Mouse (Mus musculus) forebrain, embryonic 12.5 days (tissue): ENCODE data around the gene Triobp. TPM values are rescaled to one million over a fixed set of nuclear protein-coding genes. Genes with fewer than 3 reads are reported as not detected.

ENCODE experiments used
- ATAC-seq: fragments of 200-750 bp; cut with Nextera tagmentation; 2 replicates; pipeline ENCODE4 v1.8.0; 2017; ENCODE audit warnings: moderate TSS enrichment; ENCODE audit not compliant: low FRiP score
- H3K27ac ChIP-seq: fragments of 300-500 bp; sonication (generic); 2 replicates; pipeline ENCODE4 v1.5.1; 2016; ENCODE audit warnings: mild to moderate bottlenecking
- H3K27me3 ChIP-seq: fragments of 300-500 bp; sonication (generic); 2 replicates; pipeline ENCODE4 v1.6.1; 2016; ENCODE audit warnings: mild to moderate bottlenecking
- H3K36me3 ChIP-seq: fragments of 300-500 bp; sonication (generic); replicated peaks from 2 replicates; pipeline ENCODE4 v1.6.1; 2016; ENCODE audit warnings: mild to moderate bottlenecking
- H3K4me1 ChIP-seq: fragments of 300-500 bp; sonication (generic); 2 replicates; pipeline ENCODE4 v1.6.1; 2016
- H3K4me2 ChIP-seq: fragments of 300-500 bp; sonication (generic); 2 replicates; pipeline ENCODE4 v1.6.1; 2016; ENCODE audit warnings: mild to moderate bottlenecking, moderate library complexity
- H3K4me3 ChIP-seq: fragments of 300-500 bp; sonication (generic); replicated peaks from 2 replicates; pipeline ENCODE4 v1.5.1; 2016; ENCODE audit warnings: mild to moderate bottlenecking
- H3K9ac ChIP-seq: fragments of 300-500 bp; sonication (generic); 2 replicates; pipeline ENCODE4 v1.6.1; 2016; ENCODE audit warnings: mild to moderate bottlenecking
- H3K9me3 ChIP-seq: fragments of 300-500 bp; sonication (generic); 2 replicates; pipeline ENCODE4 v1.6.1; 2016
- WGBS: fragments of 180-500 bp; shearing (Covaris S2); methylation state at CpG from one replicate; pipeline ENCODE4 v1.1.7; 2016; 5-methylcytosine and 5-hydroxymethylcytosine counted together
- polyA plus RNA-seq: library from polyadenylated mRNA; unstranded; fragments of >200 nt; fragmentation: Nextera tagmentation; extraction: Ambion mirVana; gene quantifications from 2 replicates; pipeline ENCODE4 v1.2.1, GENCODE M21; 2016

Gene Triobp
- polyA plus RNA-seq, 1 experiment from 2014 or later: 40.4 TPM

DNA sequence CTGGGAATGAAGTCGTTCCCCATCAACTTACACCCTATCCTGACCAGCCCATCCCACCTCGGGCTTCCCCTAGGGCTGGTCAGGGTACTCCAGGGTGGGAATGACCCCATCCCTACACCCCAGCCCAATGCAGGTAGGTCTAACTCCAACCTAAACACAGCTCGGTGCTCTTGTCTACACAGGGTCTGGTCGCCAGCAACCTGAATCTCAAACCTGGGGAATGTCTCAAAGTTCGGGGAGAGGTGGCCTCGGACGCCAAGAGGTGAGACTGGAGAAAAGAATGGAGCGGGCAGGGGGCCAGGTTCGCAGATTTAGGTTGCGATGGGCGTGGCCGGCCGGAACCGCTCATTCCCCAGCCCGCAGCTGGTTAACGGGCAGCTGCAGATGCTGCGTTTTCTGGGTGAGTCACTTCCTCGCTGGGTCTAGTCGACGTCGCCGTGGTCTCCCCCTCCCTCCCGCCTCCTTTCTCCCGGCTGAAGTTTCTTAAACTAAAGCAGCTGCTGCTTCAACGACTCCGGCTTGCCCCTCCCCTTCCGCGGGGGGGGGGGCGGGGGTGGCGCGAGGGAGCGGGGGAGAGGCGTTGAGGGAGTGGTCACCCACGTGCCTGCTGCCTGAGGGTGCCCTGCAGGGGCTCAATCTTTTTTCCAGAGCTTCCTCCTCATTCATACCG, 19.6 kb upstream of the Triobp start:
- peak; percentile 62 for ATAC-seq
- 1% methylated on average over 29 of the region's 35 CpGs for WGBS
- peak overlapping the region; percentile 68 for H3K27ac ChIP-seq

GRCm38 (mm10) chr15:78928539-78928938, 19.0 kb upstream of the Triobp start:
- ATAC-seq: 0 out of 2 replicates have a peak, but pooled peaks have one; percentile 15
- Histone ChIP-seq H3K27me3 (peaks cover 27% of the 10 kb centered on the region), H3K9ac (0 out of 2 replicates have a peak overlapping the region, but pooled peaks have one; percentile 30), H3K4me2 (peak overlapping the region; percentile 63), H3K4me3 (peak overlapping the region; percentile 28), H3K9me3 (no peaks in the 10 kb centered on the region), H3K4me1 (peaks cover 32% of the 10 kb centered on the region), H3K27ac (no peak overlapping the region; the same call in 1 of the 2 replicates), H3K36me3 (no peaks in the 10 kb centered on the region)
- WGBS: 51% methylated on average over 8 of the region's 8 CpGs

More for the DNA sequence above, 19.6 kb upstream of the Triobp start:
- Histone ChIP-seq H3K36me3 (no peaks in the 10 kb centered on the region), H3K27me3 (peaks cover 27% of the 10 kb centered on the region), H3K4me2 (peak overlapping the region; percentile 63), H3K4me1 (peaks cover 32% of the 10 kb centered on the region), H3K4me3 (peak overlapping the region; percentile 28), H3K9me3 (no peaks in the 10 kb centered on the region), H3K9ac (peak overlapping the region; percentile 30)

DNA sequence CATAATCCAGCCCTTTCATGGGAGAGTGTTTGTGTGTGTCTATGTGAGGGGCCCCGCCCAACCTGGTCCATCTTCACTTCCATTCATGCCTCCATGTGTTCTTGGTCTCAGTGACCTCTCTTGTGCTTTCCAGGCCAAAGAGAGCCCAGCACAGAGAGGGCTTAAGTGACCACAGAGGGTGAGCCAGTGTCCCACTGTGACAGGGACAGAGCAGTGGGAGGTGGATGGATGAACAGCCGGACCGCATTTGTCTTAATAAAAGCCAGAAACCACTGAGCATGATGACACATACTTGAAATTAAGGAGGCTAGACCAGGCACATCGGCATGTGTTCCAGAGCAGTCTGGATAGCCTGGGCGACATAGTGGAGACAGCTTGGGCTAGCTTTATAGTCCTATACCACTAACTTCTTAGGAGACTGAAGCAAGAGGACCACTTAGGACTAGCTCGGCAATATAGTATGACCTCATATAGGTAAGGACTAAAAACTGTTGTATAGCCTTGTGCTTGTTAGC, 17.3 kb upstream of the Triobp start:
- Histone ChIP-seq H3K27ac (no peak overlapping the region), H3K9me3 (no peaks in the 10 kb centered on the region), H3K9ac (no peak overlapping the region), H3K27me3 (peaks cover 24% of the 10 kb centered on the region), H3K36me3 (no peaks in the 10 kb centered on the region), H3K4me2 (no peak overlapping the region), H3K4me3 (no peak overlapping the region), H3K4me1 (peaks cover 32% of the 10 kb centered on the region)
- no peak for ATAC-seq
- WGBS: 96% methylated on average over 6 of the region's 6 CpGs

DNA sequence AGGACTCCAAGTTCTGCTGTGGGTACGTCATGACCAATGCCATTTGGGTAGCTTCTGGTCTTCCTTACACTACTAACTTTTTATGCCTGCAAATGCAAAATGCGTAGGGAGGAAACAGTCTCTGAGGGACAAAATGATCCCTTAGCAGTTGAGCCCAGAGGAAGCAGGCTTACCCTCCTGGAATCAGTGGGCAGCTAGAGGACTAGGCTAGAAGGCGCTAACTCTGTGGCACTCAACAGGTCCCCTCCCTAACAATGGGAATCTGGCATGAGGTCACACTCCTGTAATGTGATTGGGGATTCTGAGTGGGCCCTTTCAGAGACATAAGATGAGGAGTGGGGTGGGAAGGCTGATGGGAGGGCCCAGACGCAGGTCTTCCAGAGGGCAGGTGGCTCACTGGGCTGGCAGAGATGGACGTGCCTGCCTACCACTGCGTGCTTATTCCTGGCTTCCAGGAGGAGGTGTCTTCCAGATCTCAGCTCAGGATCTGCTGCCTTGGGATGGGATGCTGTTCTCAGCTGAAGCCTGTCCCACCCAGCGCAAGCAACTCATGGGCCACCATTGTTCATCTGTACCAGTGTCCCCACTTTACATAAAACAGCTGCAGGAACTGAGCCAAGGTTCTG, 16.6 kb upstream of the Triobp start:
- no peak overlapping the region for H3K27ac ChIP-seq
- peaks cover 24% of the 10 kb centered on the region for H3K27me3 ChIP-seq
- no peak overlapping the region for H3K9ac ChIP-seq
- no peak overlapping the region for H3K4me3 ChIP-seq
- H3K9me3 ChIP-seq: no peaks in the 10 kb centered on the region
- H3K4me1 ChIP-seq: peaks cover 34% of the 10 kb centered on the region
- H3K36me3 ChIP-seq: no peaks in the 10 kb centered on the region
- WGBS: 91% methylated on average over 7 of the region's 7 CpGs
- H3K4me2 ChIP-seq: no peak overlapping the region
- ATAC-seq: no peak

GRCm38 (mm10) chr15:78931577-78931976, 15.9 kb upstream of the Triobp start:
- H3K9me3 ChIP-seq: no peaks in the 10 kb centered on the region
- H3K9ac ChIP-seq: no peak overlapping the region
- no peak overlapping the region for H3K4me2 ChIP-seq
- 27% methylated on average over 3 of the region's 3 CpGs for WGBS
- H3K4me1 ChIP-seq: peaks cover 34% of the 10 kb centered on the region
- H3K36me3 ChIP-seq: 0 out of 2 replicates have a peak, but pooled peaks cover 3% of the 10 kb centered on the region
- no peak overlapping the region for H3K27ac ChIP-seq
- H3K27me3 ChIP-seq: peaks cover 21% of the 10 kb centered on the region
- no peak for ATAC-seq
- H3K4me3 ChIP-seq: no peak overlapping the region

DNA sequence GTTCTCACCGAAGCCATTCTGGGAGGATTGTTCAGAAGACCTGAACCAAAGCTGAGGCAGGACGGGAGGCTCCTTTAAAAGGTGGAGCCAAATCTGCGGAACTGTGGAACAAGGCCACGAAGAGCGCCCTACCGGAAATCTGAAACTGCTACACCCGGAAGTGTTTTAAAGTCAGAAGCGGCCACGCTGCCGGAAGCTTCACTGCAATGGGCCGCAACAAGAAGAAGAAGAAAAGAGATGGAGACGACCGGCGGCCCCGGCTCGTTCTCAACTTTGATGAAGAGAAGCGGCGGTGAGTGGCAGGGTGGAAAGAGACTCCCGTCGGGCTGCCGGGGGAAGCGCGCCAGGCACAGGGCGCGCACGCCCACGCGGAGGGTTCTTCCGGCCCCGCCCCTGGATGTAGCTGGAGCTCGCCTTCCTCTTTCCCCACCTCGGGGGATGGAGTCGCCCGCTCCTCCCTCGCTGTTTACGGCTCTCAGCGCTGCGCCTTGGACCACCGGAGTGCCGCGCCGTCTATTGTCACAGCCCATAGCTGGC, 12.7 kb upstream of the Triobp start, which contains the start of gene Nol12:
Nol12 (plus strand) TSS at position 150 of the 537 bp plus-strand sequence.
- under 1% methylated on average over 41 of the region's 42 CpGs for WGBS
- Histone ChIP-seq H3K4me3 (peak within 1 kb of the TSS; percentile 84), H3K27ac (peak within 1 kb of the TSS; percentile 87), H3K4me2 (peak within 1 kb of the TSS; percentile 66), H3K27me3 (0 out of 2 replicates have a peak, but pooled peaks cover 3% of the 10 kb centered on the region), H3K4me1 (peaks cover 13% of the 10 kb centered on the region), H3K9ac (peak within 1 kb of the TSS; percentile 86), H3K9me3 (no peaks in the 10 kb centered on the region), H3K36me3 (peaks cover 35% of the 10 kb centered on the region)
- ATAC-seq: peak; percentile 86

DNA sequence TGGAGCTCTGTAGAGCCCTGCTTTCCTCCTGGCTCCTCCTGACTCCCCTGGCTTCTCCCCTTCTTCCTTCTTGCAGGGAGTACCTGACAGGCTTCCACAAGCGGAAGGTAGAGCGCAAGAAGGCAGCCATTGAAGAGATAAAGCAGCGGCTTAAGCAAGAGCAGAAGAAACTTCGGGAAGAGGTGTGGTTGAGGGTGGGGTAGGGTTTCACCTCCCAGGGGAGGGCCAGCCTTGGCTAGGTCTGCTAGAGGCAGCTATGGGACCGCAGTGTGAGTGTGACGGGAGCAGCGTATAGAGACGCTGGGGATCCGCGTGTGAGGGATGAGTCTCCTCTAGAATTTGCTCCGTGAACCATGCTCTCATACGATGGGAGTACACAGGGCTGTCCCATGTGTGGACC, 11.1 kb upstream of the Triobp start:
- Histone ChIP-seq H3K27me3 (no peaks in the 10 kb centered on the region), H3K27ac (no peak overlapping the region), H3K9me3 (no peaks in the 10 kb centered on the region), H3K4me1 (peaks cover 13% of the 10 kb centered on the region), H3K9ac (no peak overlapping the region), H3K4me3 (no peak overlapping the region), H3K36me3 (peaks cover 51% of the 10 kb centered on the region), H3K4me2 (no peak overlapping the region)
- no peak for ATAC-seq
- WGBS: 92% methylated on average over 12 of the region's 12 CpGs

- Histone ChIP-seq H3K27me3 (no peaks in the 10 kb centered on the region), H3K4me1 (peaks cover 13% of the 10 kb centered on the region), H3K9me3 (no peaks in the 10 kb centered on the region), H3K4me3 (no peak overlapping the region), H3K36me3 (peaks cover 56% of the 10 kb centered on the region), H3K4me2 (no peak overlapping the region), H3K27ac (no peak overlapping the region), H3K9ac (no peak overlapping the region)
- ATAC-seq: no peak
- WGBS: 88% methylated on average over 10 of the region's 10 CpGs
Measured at GRCm38 (mm10) chr15:78937311-78937710, 10.2 kb upstream of the Triobp start.

- Histone ChIP-seq H3K36me3 (peaks cover 56% of the 10 kb centered on the region), H3K4me3 (no peak overlapping the region), H3K4me2 (no peak overlapping the region), H3K27me3 (no peaks in the 10 kb centered on the region), H3K9me3 (no peaks in the 10 kb centered on the region), H3K27ac (no peak overlapping the region), H3K4me1 (peaks cover 19% of the 10 kb centered on the region), H3K9ac (0 out of 2 replicates have a peak overlapping the region, but pooled peaks have one; percentile 7)
- WGBS: 90% methylated on average over 2 of the region's 2 CpGs
- no peak for ATAC-seq
Measured at GRCm38 (mm10) chr15:78937963-78938362, 9.6 kb upstream of the Triobp start.

GRCm38 (mm10) chr15:78940325-78940724, 7.2 kb upstream of the Triobp start:
- no peak for ATAC-seq
- H3K36me3 ChIP-seq: peaks cover 56% of the 10 kb centered on the region
- H3K27me3 ChIP-seq: no peaks in the 10 kb centered on the region
- no peak overlapping the region for H3K4me2 ChIP-seq
- no peak overlapping the region for H3K4me3 ChIP-seq
- WGBS: 96% methylated on average over 13 of the region's 13 CpGs
- H3K9ac ChIP-seq: no peak overlapping the region
- no peak overlapping the region for H3K27ac ChIP-seq
- H3K9me3 ChIP-seq: no peaks in the 10 kb centered on the region
- peaks cover 20% of the 10 kb centered on the region for H3K4me1 ChIP-seq

- WGBS: 2% methylated on average over 9 of the region's 9 CpGs
Measured at GRCm38 (mm10) chr15:78942663-78943062, 4.9 kb upstream of the Triobp start.

GRCm38 (mm10) chr15:78946232-78946631, 1.3 kb upstream of the Triobp start:
- H3K4me2 ChIP-seq: no peak overlapping the region
- H3K9me3 ChIP-seq: no peaks in the 10 kb centered on the region
- H3K27me3 ChIP-seq: peaks cover 13% of the 10 kb centered on the region; the same call in 1 of the 2 replicates
- ATAC-seq: no peak
- no peak overlapping the region for H3K4me3 ChIP-seq
- 56% methylated on average over 7 of the region's 7 CpGs for WGBS
- no peak overlapping the region for H3K27ac ChIP-seq
- H3K36me3 ChIP-seq: peaks cover 12% of the 10 kb centered on the region
- H3K9ac ChIP-seq: no peak overlapping the region
- H3K4me1 ChIP-seq: peaks cover 21% of the 10 kb centered on the region

More at GRCm38 (mm10) chr15:78942663-78943062, 4.9 kb upstream of the Triobp start:
- Histone ChIP-seq H3K9me3 (no peaks in the 10 kb centered on the region), H3K27ac (no peak overlapping the region), H3K4me1 (peaks cover 7% of the 10 kb centered on the region), H3K4me3 (peak overlapping the region; percentile 22; the same call in 1 of the 2 replicates), H3K4me2 (peak overlapping the region; percentile 50), H3K27me3 (peaks cover 13% of the 10 kb centered on the region; the same call in 1 of the 2 replicates), H3K36me3 (peaks cover 42% of the 10 kb centered on the region), H3K9ac (peak overlapping the region; percentile 48)
- peak; percentile 61 for ATAC-seq
